Mouse (Mus musculus): Measurements from ENCODE around the gene Ppil2. TPM values are rescaled to one million over a fixed set of nuclear protein-coding genes. Genes with fewer than 3 reads are reported as not detected.
A peak's percentile ranks its signal among the peaks of the same experiment; 100 is the strongest.

The Ppil2 gene
- polyA plus RNA-seq (2016; fragmentation: Nextera tagmentation; extraction: Ambion mirVana), result 149 and 158 TPM in 2 replicates

- H3K36me3 ChIP-seq, result peaks cover 57% of the 10 kb centered on the region
- WGBS, result 10% methylated on average over 38 of the region's 38 CpGs
- H3K9me3 ChIP-seq, result no peaks in the 10 kb centered on the region
- peak within 1 kb of the TSS; percentile 73 for H3K9ac ChIP-seq (replicated peaks)
- peak within 1 kb of the TSS; percentile 78 for H3K4me2 ChIP-seq
- peak within 1 kb of the TSS; percentile 53; the same call in 1 of the 2 replicates for H3K27ac ChIP-seq
- H3K4me1 ChIP-seq (replicated peaks), result peaks cover 10% of the 10 kb centered on the region
- peak within 1 kb of the TSS; percentile 85 for H3K4me3 ChIP-seq (replicated peaks)
- no peaks in the 10 kb centered on the region for H3K27me3 ChIP-seq
- peak; percentile 77 for ATAC-seq (ENCODE audit: insufficient number of reproducible peaks, insufficient read depth, low FRiP score, low TSS enrichment, low read depth)
Observed at GRCm38 (mm10) chr16:17110771-17111743, at the start of gene Ppil2. TSS of gene Ppil2 (minus strand) at chr16:17111257.

GRCm38 (mm10) chr16:17154346-17154745 is 43.3 kb upstream of the Ppil2 start:
- Histone ChIP-seq H3K9me3 (no peaks in the 10 kb centered on the region), H3K36me3 (peaks cover 82% of the 10 kb centered on the region), H3K27ac (no peak overlapping the region), H3K4me1 (replicated peaks) (no peaks in the 10 kb centered on the region), H3K9ac (replicated peaks) (no peak overlapping the region), H3K4me2 (no peak overlapping the region), H3K27me3 (no peaks in the 10 kb centered on the region), H3K4me3 (replicated peaks) (no peak overlapping the region)
- no peak for ATAC-seq (ENCODE audit: insufficient number of reproducible peaks, insufficient read depth, low FRiP score, low TSS enrichment, low read depth)
- 96% methylated on average over 2 of the region's 2 CpGs for WGBS

- Histone ChIP-seq H3K9me3 (no peaks in the 10 kb centered on the region), H3K27me3 (peaks cover 17% of the 10 kb centered on the region), H3K4me3 (replicated peaks) (no peak overlapping the region), H3K36me3 (peaks cover 57% of the 10 kb centered on the region), H3K4me2 (no peak overlapping the region), H3K27ac (no peak overlapping the region), H3K4me1 (replicated peaks) (peaks cover 11% of the 10 kb centered on the region; the same call in 1 of the 2 replicates), H3K9ac (replicated peaks) (no peak overlapping the region)
- ATAC-seq (ENCODE audit: insufficient number of reproducible peaks, insufficient read depth, low FRiP score, low TSS enrichment, low read depth), result no peak
- WGBS, result 92% methylated on average over 4 of the region's 4 CpGs
Observed at GRCm38 (mm10) chr16:17151874-17152273, 40.8 kb upstream of the Ppil2 start.

GRCm38 (mm10) chr16:17150520-17151258 is 39.6 kb upstream of the Ppil2 start:
- H3K4me3 ChIP-seq (replicated peaks), result no peak overlapping the region
- ATAC-seq (ENCODE audit: insufficient number of reproducible peaks, insufficient read depth, low FRiP score, low TSS enrichment, low read depth), result no peak
- H3K4me2 ChIP-seq, result no peak overlapping the region
- no peak overlapping the region for H3K9ac ChIP-seq (replicated peaks)
- no peak overlapping the region for H3K27ac ChIP-seq
- no peaks in the 10 kb centered on the region for H3K9me3 ChIP-seq
- H3K4me1 ChIP-seq (replicated peaks), result peaks cover 11% of the 10 kb centered on the region; the same call in 1 of the 2 replicates
- H3K27me3 ChIP-seq, result peaks cover 17% of the 10 kb centered on the region
- 82% methylated on average over 7 of the region's 7 CpGs for WGBS
- H3K36me3 ChIP-seq, result peaks cover 46% of the 10 kb centered on the region

GRCm38 (mm10) chr16:17148084-17148483 is 37.0 kb upstream of the Ppil2 start:
- 0 out of 2 replicates have a peak overlapping the region, but pooled peaks have one; percentile 35 for H3K27ac ChIP-seq
- H3K27me3 ChIP-seq, result peaks cover 17% of the 10 kb centered on the region
- H3K4me3 ChIP-seq (replicated peaks), result peak overlapping the region; percentile 52
- no peak for ATAC-seq (ENCODE audit: insufficient number of reproducible peaks, insufficient read depth, low FRiP score, low TSS enrichment, low read depth)
- peaks cover 23% of the 10 kb centered on the region for H3K36me3 ChIP-seq
- H3K9ac ChIP-seq (replicated peaks), result peak overlapping the region; percentile 18; the same call in 1 of the 2 replicates
- peaks cover 11% of the 10 kb centered on the region; the same call in 1 of the 2 replicates for H3K4me1 ChIP-seq (replicated peaks)
- peak overlapping the region; percentile 97 for H3K4me2 ChIP-seq
- WGBS, result 9% methylated on average over 16 of the region's 16 CpGs
- no peaks in the 10 kb centered on the region for H3K9me3 ChIP-seq

- Histone ChIP-seq H3K36me3 (peaks cover 17% of the 10 kb centered on the region), H3K27me3 (peaks cover 17% of the 10 kb centered on the region), H3K4me1 (replicated peaks) (peaks cover 11% of the 10 kb centered on the region; the same call in 1 of the 2 replicates), H3K4me2 (peak overlapping the region; percentile 97), H3K4me3 (replicated peaks) (peak overlapping the region; percentile 52), H3K27ac (no peak overlapping the region), H3K9me3 (no peaks in the 10 kb centered on the region), H3K9ac (replicated peaks) (peak overlapping the region; percentile 50)
- WGBS, result under 1% methylated on average over 41 of the region's 41 CpGs
- no peak for ATAC-seq (ENCODE audit: insufficient number of reproducible peaks, insufficient read depth, low FRiP score, low TSS enrichment, low read depth)
Observed at GRCm38 (mm10) chr16:17147391-17147929, 36.4 kb upstream of the Ppil2 start.

GRCm38 (mm10) chr16:17146772-17147235 is 35.7 kb upstream of the Ppil2 start, which contains the start of gene Ccdc116:
TSS of gene Ccdc116 (minus strand) at chr16:17147229.
- H3K4me1 ChIP-seq (replicated peaks), result peaks cover 11% of the 10 kb centered on the region; the same call in 1 of the 2 replicates

GRCm38 (mm10) chr16:17144339-17144738 is 33.3 kb upstream of the Ppil2 start, which contains the start of gene Ydjc:
TSS of gene Ydjc (plus strand) at chr16:17144621.
- Histone ChIP-seq H3K9ac (replicated peaks) (no peak within 1 kb of the TSS), H3K27ac (no peak within 1 kb of the TSS), H3K4me3 (replicated peaks) (no peak within 1 kb of the TSS), H3K4me1 (replicated peaks) (peaks cover 11% of the 10 kb centered on the region; the same call in 1 of the 2 replicates), H3K27me3 (peaks cover 17% of the 10 kb centered on the region), H3K9me3 (no peaks in the 10 kb centered on the region), H3K36me3 (no peaks in the 10 kb centered on the region), H3K4me2 (no peak within 1 kb of the TSS)
- 21% methylated on average over 7 of the region's 7 CpGs for WGBS
- no peak for ATAC-seq (ENCODE audit: insufficient number of reproducible peaks, insufficient read depth, low FRiP score, low TSS enrichment, low read depth)

More at GRCm38 (mm10) chr16:17146772-17147235, 35.7 kb upstream of the Ppil2 start, which contains the start of gene Ccdc116:
- H3K4me2 ChIP-seq, result peak within 1 kb of the TSS; percentile 97
- no peak within 1 kb of the TSS for H3K27ac ChIP-seq
- peaks cover 17% of the 10 kb centered on the region for H3K27me3 ChIP-seq
- peaks cover 10% of the 10 kb centered on the region for H3K36me3 ChIP-seq
- under 1% methylated on average over 34 of the region's 34 CpGs for WGBS
- H3K4me3 ChIP-seq (replicated peaks), result peak within 1 kb of the TSS; percentile 52
- peak within 1 kb of the TSS; percentile 50 for H3K9ac ChIP-seq (replicated peaks)
- H3K9me3 ChIP-seq, result no peaks in the 10 kb centered on the region
- ATAC-seq (ENCODE audit: insufficient number of reproducible peaks, insufficient read depth, low FRiP score, low TSS enrichment, low read depth), result peak; percentile 72

- Histone ChIP-seq H3K4me3 (replicated peaks) (no peak overlapping the region), H3K36me3 (no peaks in the 10 kb centered on the region), H3K4me1 (replicated peaks) (peaks cover 7% of the 10 kb centered on the region; the same call in 1 of the 2 replicates), H3K27ac (no peak overlapping the region), H3K4me2 (no peak overlapping the region), H3K9me3 (no peaks in the 10 kb centered on the region), H3K9ac (replicated peaks) (no peak overlapping the region), H3K27me3 (no peaks in the 10 kb centered on the region)
- ATAC-seq (ENCODE audit: insufficient number of reproducible peaks, insufficient read depth, low FRiP score, low TSS enrichment, low read depth), result no peak
- WGBS, result 79% methylated on average over 15 of the region's 15 CpGs
Observed at GRCm38 (mm10) chr16:17137355-17137754, 26.3 kb upstream of the Ppil2 start.

GRCm38 (mm10) chr16:17132906-17133200 is 21.8 kb upstream of the Ppil2 start:
- H3K9me3 ChIP-seq, result no peaks in the 10 kb centered on the region
- H3K27ac ChIP-seq, result no peak overlapping the region
- peak overlapping the region; percentile 79 for H3K4me3 ChIP-seq (replicated peaks)
- WGBS, result 37% methylated on average over 7 of the region's 7 CpGs
- H3K9ac ChIP-seq (replicated peaks), result peak overlapping the region; percentile 51
- no peaks in the 10 kb centered on the region for H3K36me3 ChIP-seq
- H3K4me1 ChIP-seq (replicated peaks), result peaks cover 18% of the 10 kb centered on the region
- peak overlapping the region; percentile 96 for H3K4me2 ChIP-seq
- no peaks in the 10 kb centered on the region for H3K27me3 ChIP-seq
- no peak; the same call in 1 of the 2 replicates for ATAC-seq (ENCODE audit: insufficient number of reproducible peaks, insufficient read depth, low FRiP score, low TSS enrichment, low read depth)
